Mouse (Mus musculus) lung, embryonic 14.5 days (tissue): ENCODE results near the gene Hist1h3b. TPM values are rescaled to one million over a fixed set of nuclear protein-coding genes. Genes with fewer than 3 reads are reported as not detected.

Source experiments
- ATAC-seq: fragments of 200-750 bp; cut with Nextera tagmentation; 2 replicates; pipeline ENCODE4 v1.8.0; 2017; ENCODE audit warnings: mild to moderate bottlenecking, moderate TSS enrichment, moderate library complexity; ENCODE audit not compliant: insufficient read depth
- DNase-seq: peaks from one replicate; pipeline ENCODE4 v3.0.0-alpha.2; 2015
- H3K27ac ChIP-seq: fragments of 300-500 bp; sonication (generic); 2 replicates; pipeline ENCODE4 v1.5.1; 2014; ENCODE audit warnings: low read depth, mild to moderate bottlenecking, moderate library complexity
- H3K27me3 ChIP-seq: fragments of 300-500 bp; sonication (generic); 2 replicates; pipeline ENCODE4 v1.6.1; 2014; ENCODE audit warnings: low read length, control low read depth; ENCODE audit not compliant: insufficient read depth
- H3K36me3 ChIP-seq: fragments of 300-500 bp; sonication (generic); 2 replicates; pipeline ENCODE4 v1.6.1; 2014; ENCODE audit warnings: control low read depth; ENCODE audit not compliant: insufficient read depth
- H3K4me1 ChIP-seq: fragments of 300-500 bp; sonication (generic); 2 replicates; pipeline ENCODE4 v1.6.1; 2014; ENCODE audit warnings: antibody characterized with exemption, control low read depth; ENCODE audit not compliant: insufficient read depth
- H3K4me2 ChIP-seq: fragments of 300-500 bp; sonication (generic); 2 replicates; pipeline ENCODE4 v1.6.1; 2014; ENCODE audit warnings: mild to moderate bottlenecking
- H3K4me3 ChIP-seq: fragments of 300-500 bp; sonication (generic); 2 replicates; pipeline ENCODE4 v1.5.1; 2014; ENCODE audit warnings: low read depth, low read length
- H3K9ac ChIP-seq: fragments of 300-500 bp; sonication (generic); 2 replicates; pipeline ENCODE4 v1.6.1; 2014
- H3K9me3 ChIP-seq: fragments of 300-500 bp; sonication (generic); 2 replicates; pipeline ENCODE4 v1.6.1; 2016; ENCODE audit warnings: low read depth, low read length, control low read depth
- CTCF ChIP-seq: IDR thresholded peaks from 2 replicates; pipeline ENCODE4 v1.5.1; 2016; ENCODE audit warnings: antibody characterized with exemption, low read depth
- WGBS: fragments of 180-500 bp; shearing (Covaris S2); extraction: QIAGEN DNeasy Blood & Tissue Kit; methylation state at CpG from one replicate; pipeline ENCODE4 v1.1.7; 2014; 5-methylcytosine and 5-hydroxymethylcytosine counted together
- polyA plus RNA-seq: library from polyadenylated mRNA; unstranded; fragments of >200 nt; fragmentation: Nextera tagmentation; extraction: Ambion mirVana; gene quantifications from 2 replicates; pipeline ENCODE4 v1.2.1, GENCODE M21; 2014

Gene Hist1h3b
- polyA plus RNA-seq, 1 experiment from 2014 or later = 18.4 TPM

- 85% methylated on average over 18 of the region's 18 CpGs for WGBS
- Histone ChIP-seq H3K4me2 (no peak overlapping the region), H3K4me3 (no peak overlapping the region), H3K27me3 (no peaks in the 10 kb centered on the region), H3K36me3 (no peaks in the 10 kb centered on the region), H3K27ac (no peak overlapping the region), H3K4me1 (0 out of 2 replicates have a peak, but pooled peaks cover 4% of the 10 kb centered on the region), H3K9me3 (no peaks in the 10 kb centered on the region), H3K9ac (no peak overlapping the region)
- no peak for DNase-seq
- no peak for TF ChIP-seq CTCF
- no peak for ATAC-seq
Observed at GRCm38 (mm10) chr13:23728472-23729191, 23.4 kb upstream of the Hist1h3b start.

- no peak for DNase-seq
- H3K9ac ChIP-seq = no peak overlapping the region
Observed at GRCm38 (mm10) chr13:23729192-23729525, 22.9 kb upstream of the Hist1h3b start.

GRCm38 (mm10) chr13:23729706-23730105, 22.4 kb upstream of the Hist1h3b start:
- H3K36me3 ChIP-seq = no peaks in the 10 kb centered on the region
- WGBS = 88% methylated on average over 5 of the region's 5 CpGs
- TF ChIP-seq CTCF = no peak
- no peaks in the 10 kb centered on the region for H3K4me1 ChIP-seq
- no peak overlapping the region for H3K27ac ChIP-seq
- no peak overlapping the region for H3K9ac ChIP-seq
- no peaks in the 10 kb centered on the region for H3K9me3 ChIP-seq
- ATAC-seq (no peak), DNase-seq (no peak)
- H3K4me3 ChIP-seq = no peak overlapping the region
- H3K27me3 ChIP-seq = no peaks in the 10 kb centered on the region
- no peak overlapping the region for H3K4me2 ChIP-seq

More at GRCm38 (mm10) chr13:23729192-23729525, 22.9 kb upstream of the Hist1h3b start:
- H3K9me3 ChIP-seq = no peaks in the 10 kb centered on the region
- ATAC-seq = no peak
- no peaks in the 10 kb centered on the region for H3K36me3 ChIP-seq
- no peak overlapping the region for H3K4me3 ChIP-seq
- H3K4me1 ChIP-seq = 0 out of 2 replicates have a peak, but pooled peaks cover under 1% of the 10 kb centered on the region
- H3K27ac ChIP-seq = no peak overlapping the region
- WGBS = 93% methylated on average over 9 of the region's 9 CpGs
- no peak for TF ChIP-seq CTCF
- no peak overlapping the region for H3K4me2 ChIP-seq
- H3K27me3 ChIP-seq = no peaks in the 10 kb centered on the region

- H3K9ac ChIP-seq = no peak overlapping the region
- no peaks in the 10 kb centered on the region for H3K9me3 ChIP-seq
- 20% methylated on average over 8 of the region's 8 CpGs for WGBS
- no peaks in the 10 kb centered on the region for H3K36me3 ChIP-seq
- TF ChIP-seq CTCF = no peak
- DNase-seq = peak; percentile 64
- H3K27ac ChIP-seq = no peak overlapping the region
- ATAC-seq = no peak
- H3K4me1 ChIP-seq = no peaks in the 10 kb centered on the region
- H3K4me2 ChIP-seq = no peak overlapping the region
- no peaks in the 10 kb centered on the region for H3K27me3 ChIP-seq
- no peak overlapping the region for H3K4me3 ChIP-seq
Observed at GRCm38 (mm10) chr13:23730479-23730878, 21.6 kb upstream of the Hist1h3b start.

- Histone ChIP-seq H3K4me3 (no peak overlapping the region), H3K9ac (no peak overlapping the region), H3K4me2 (no peak overlapping the region), H3K9me3 (no peaks in the 10 kb centered on the region), H3K36me3 (no peaks in the 10 kb centered on the region), H3K27ac (no peak overlapping the region), H3K4me1 (no peaks in the 10 kb centered on the region), H3K27me3 (no peaks in the 10 kb centered on the region)
- ATAC-seq = peak; percentile 47; the same call in 1 of the 2 replicates
- 21% methylated on average over 8 of the region's 8 CpGs for WGBS
- peak; percentile 80 for DNase-seq
- TF ChIP-seq CTCF = peak; percentile 84
Observed at GRCm38 (mm10) chr13:23732156-23732804, 19.8 kb upstream of the Hist1h3b start.

GRCm38 (mm10) chr13:23737091-23737490, 15.0 kb upstream of the Hist1h3b start:
- H3K9me3 ChIP-seq = no peaks in the 10 kb centered on the region
- TF ChIP-seq CTCF = no peak
- DNase-seq (peak; percentile 11), ATAC-seq (no peak)
- no peaks in the 10 kb centered on the region for H3K36me3 ChIP-seq
- H3K9ac ChIP-seq = no peak overlapping the region
- H3K4me3 ChIP-seq = no peak overlapping the region
- H3K27me3 ChIP-seq = no peaks in the 10 kb centered on the region
- peak overlapping the region; percentile 100; the same call in 1 of the 2 replicates for H3K27ac ChIP-seq
- H3K4me1 ChIP-seq = 0 out of 2 replicates have a peak, but pooled peaks cover 5% of the 10 kb centered on the region
- no peak overlapping the region for H3K4me2 ChIP-seq
- 89% methylated on average over 5 of the region's 5 CpGs for WGBS

- Histone ChIP-seq H3K9me3 (no peaks in the 10 kb centered on the region), H3K4me3 (peak overlapping the region; percentile 63), H3K27ac (peak overlapping the region; percentile 100), H3K4me1 (0 out of 2 replicates have a peak, but pooled peaks cover 5% of the 10 kb centered on the region), H3K27me3 (no peaks in the 10 kb centered on the region), H3K36me3 (no peaks in the 10 kb centered on the region), H3K4me2 (peak overlapping the region; percentile 90), H3K9ac (peak overlapping the region; percentile 94)
- WGBS = 23% methylated on average over 4 of the region's 4 CpGs
- ATAC-seq (no peak), DNase-seq (peak; percentile 51)
- no peak for TF ChIP-seq CTCF
Observed at GRCm38 (mm10) chr13:23738041-23738440, 14.0 kb upstream of the Hist1h3b start.
